ENCODE assay signal across 28 mouse cellular contexts in the genomic region with DNA sequence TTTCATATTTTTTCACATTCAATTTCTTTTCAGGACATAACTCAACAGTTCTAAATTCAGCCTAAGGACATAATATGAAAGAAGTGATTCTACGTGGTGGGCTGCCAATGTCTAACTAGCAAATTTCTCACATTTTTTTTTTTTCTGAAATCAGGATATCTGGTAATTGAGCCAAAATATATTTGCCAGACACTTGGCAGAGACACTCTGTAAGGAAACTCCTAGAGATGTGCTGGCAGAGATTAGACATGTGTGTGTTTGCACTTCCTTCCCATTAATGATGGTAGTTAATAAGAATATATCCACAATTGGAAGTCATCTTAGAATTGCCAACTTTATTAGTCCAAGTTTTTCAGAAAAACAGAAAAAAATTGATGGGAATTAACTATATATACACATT.
"Had no signal": no experiment of that assay in that cellular context is flagged by ENCODE, and none has a peak within 500 bp of the region (broad histone marks: within the 10 kb centered on the region; RNA-seq: fewer than 3 reads in every experiment).

No protein-coding gene starts in this region.

- DNase-seq: gastrocnemius, adult 2 months; gastrocnemius, postnatal 10 days; gastrocnemius, postnatal 25 days; heart, adult 18-20 months; heart, postnatal 10 days; heart, postnatal 4 days; kidney, adult 11 months; kidney, adult 2 months; kidney, adult 9 months; kidney, postnatal 14 days; kidney, postnatal 36 days; layer of hippocampus, adult 9-11 months; liver; liver, embryonic 13.5 days; liver, postnatal 0 days had no signal

- H3K9ac ChIP-seq: heart, embryonic 12.5 days; hindbrain, embryonic 13.5 days; hindbrain, embryonic 15.5 days; kidney, embryonic 15.5 days; limb, embryonic 12.5 days; liver, embryonic 13.5 days; liver, embryonic 15.5 days; liver, postnatal 0 days had no signal

- H3K27ac ChIP-seq: gastrocnemius, adult 2 months; heart, embryonic 10.5 days; hindbrain, embryonic 13.5 days; hindbrain, embryonic 15.5 days; hindbrain, postnatal 0 days; kidney, embryonic 15.5 days; kidney, postnatal 0 days; left cerebral cortex, adult 2 months; limb, embryonic 10.5 days; limb, embryonic 12.5 days; liver, embryonic 13.5 days; liver, embryonic 15.5 days had no signal

- ATAC-seq: hindbrain, postnatal 0 days; intestine, embryonic 16.5 days; liver, postnatal 0 days had no signal

- H3K36me3 ChIP-seq: heart, embryonic 10.5 days; heart, embryonic 12.5 days; hindbrain, embryonic 13.5 days; hindbrain, embryonic 15.5 days; kidney, embryonic 15.5 days; limb, embryonic 10.5 days; limb, embryonic 12.5 days; liver, embryonic 13.5 days; liver, embryonic 15.5 days had no signal

- H3K27me3 ChIP-seq: heart, embryonic 12.5 days; hindbrain, embryonic 13.5 days; hindbrain, embryonic 15.5 days; kidney, embryonic 15.5 days; limb, embryonic 12.5 days; liver, embryonic 13.5 days; liver, embryonic 15.5 days had no signal

- H3K4me1 ChIP-seq: heart, embryonic 10.5 days; heart, embryonic 12.5 days; hindbrain, embryonic 13.5 days; hindbrain, embryonic 15.5 days; kidney, embryonic 15.5 days; limb, embryonic 10.5 days; limb, embryonic 12.5 days; liver, embryonic 13.5 days; liver, embryonic 15.5 days had no signal

- H3K4me2 ChIP-seq: heart, embryonic 12.5 days; hindbrain, embryonic 13.5 days; hindbrain, embryonic 15.5 days; kidney, embryonic 15.5 days; limb, embryonic 12.5 days; liver, embryonic 11.5 days; liver, embryonic 13.5 days; liver, embryonic 15.5 days had no signal

- H3K9me3 ChIP-seq: heart, embryonic 10.5 days; heart, embryonic 12.5 days; hindbrain, embryonic 13.5 days; hindbrain, embryonic 15.5 days; kidney, embryonic 15.5 days; limb, embryonic 10.5 days; limb, embryonic 12.5 days; liver, embryonic 13.5 days; liver, embryonic 15.5 days had no signal

- H3K4me3 ChIP-seq: gastrocnemius, adult 2 months; heart, embryonic 10.5 days; heart, embryonic 12.5 days; hindbrain, embryonic 13.5 days; hindbrain, embryonic 15.5 days; kidney, embryonic 15.5 days; left cerebral cortex, adult 2 months; limb, embryonic 10.5 days; limb, embryonic 12.5 days; liver, embryonic 13.5 days; liver, embryonic 15.5 days had no signal
